Mouse (Mus musculus): Measurements from ENCODE around the gene Camta1.
"Not testable (repeated sequence)": the region's sequence is repeated elsewhere in the genome, so short reads cannot be mapped to it uniquely, and the experiment has no call there.

Camta1 gene

GRCm38 (mm10) chr4:150875393-150875792 lies 986.3 kb downstream of the Camta1 start:
- no peak for DNase-seq

GRCm38 (mm10) chr4:150874416-150874815 lies 987.3 kb downstream of the Camta1 start:
- DNase-seq: not testable (repeated sequence)

- no peak for DNase-seq
These were observed 989.0 kb downstream of the Camta1 start for GRCm38 (mm10) chr4:150872681-150873080.

- peak; percentile 46 to 85 for DNase-seq
These were observed 989.5 kb downstream of the Camta1 start for GRCm38 (mm10) chr4:150872139-150872651.

GRCm38 (mm10) chr4:150871392-150872138 lies 990.1 kb downstream of the Camta1 start:
- peak; percentile 50 to 88 for DNase-seq

- peak in 1 of 2 experiments; percentile 61 for DNase-seq
These were observed 990.7 kb downstream of the Camta1 start for GRCm38 (mm10) chr4:150870963-150871391.

GRCm38 (mm10) chr4:150869276-150870197 lies 992.1 kb downstream of the Camta1 start:
- DNase-seq: peak; percentile 48 to 79

- no peak for DNase-seq
These were observed 992.8 kb downstream of the Camta1 start for GRCm38 (mm10) chr4:150868859-150869258.

GRCm38 (mm10) chr4:150868161-150868560 lies 993.5 kb downstream of the Camta1 start:
- no peak for DNase-seq

Measured in kidney, postnatal 25 days (tissue).